Mouse (Mus musculus) embryonic facial prominence, embryonic 12.5 days (tissue): ENCODE measurements around the gene Hhipl1. TPM values are rescaled to one million over a fixed set of nuclear protein-coding genes. Genes with fewer than 3 reads are reported as not detected.
A peak's percentile ranks its signal among the peaks of the same experiment; 100 is the strongest.

Experiments
- ATAC-seq: fragments of 200-750 bp; cut with Nextera tagmentation; 2 replicates; pipeline ENCODE4 v1.8.0; 2017; ENCODE audit not compliant: insufficient number of reproducible peaks, insufficient read depth, low FRiP score, low TSS enrichment
- H3K27ac ChIP-seq: fragments of 300-500 bp; sonication (generic); 2 replicates; pipeline ENCODE4 v1.5.1; 2016; ENCODE audit warnings: mild to moderate bottlenecking
- H3K27me3 ChIP-seq: fragments of 300-500 bp; sonication (generic); 2 replicates; pipeline ENCODE4 v1.6.1; 2016; ENCODE audit warnings: mild to moderate bottlenecking, moderate library complexity
- H3K36me3 ChIP-seq: fragments of 300-500 bp; sonication (generic); 2 replicates; pipeline ENCODE4 v1.6.1; 2016; ENCODE audit warnings: mild to moderate bottlenecking
- H3K4me1 ChIP-seq: fragments of 300-500 bp; sonication (generic); 2 replicates; pipeline ENCODE4 v1.6.1; 2016
- H3K4me2 ChIP-seq: fragments of 300-500 bp; sonication (generic); replicated peaks from 2 replicates; pipeline ENCODE4 v1.6.1; 2016; ENCODE audit warnings: mild to moderate bottlenecking, moderate library complexity
- H3K4me3 ChIP-seq: fragments of 300-500 bp; sonication (generic); 2 replicates; pipeline ENCODE4 v1.5.1; 2016; ENCODE audit warnings: mild to moderate bottlenecking
- H3K9ac ChIP-seq: fragments of 300-500 bp; sonication (generic); 2 replicates; pipeline ENCODE4 v1.6.1; 2016; ENCODE audit warnings: mild to moderate bottlenecking, moderate library complexity
- H3K9me3 ChIP-seq: fragments of 300-500 bp; sonication (generic); 2 replicates; pipeline ENCODE4 v1.6.1; 2016; ENCODE audit warnings: mild to moderate bottlenecking, moderate library complexity
- WGBS: fragments of 180-500 bp; shearing (Covaris S2); methylation state at CpG from one replicate; pipeline ENCODE4 v1.1.7; 2016; 5-methylcytosine and 5-hydroxymethylcytosine counted together
- polyA plus RNA-seq: library from polyadenylated mRNA; unstranded; fragments of >200 nt; fragmentation: Nextera tagmentation; extraction: Ambion mirVana; gene quantifications from 2 replicates; pipeline ENCODE4 v1.2.1, GENCODE M21; 2016

Hhipl1 gene
- 1.0 and 1.1 TPM in 2 replicates for polyA plus RNA-seq

- H3K36me3 ChIP-seq = no peaks in the 10 kb centered on the region
- no peaks in the 10 kb centered on the region for H3K9me3 ChIP-seq
- ATAC-seq = peak; percentile 44; the same call in 1 of the 2 replicates
- peak within 1 kb of the TSS; percentile 76 for H3K9ac ChIP-seq
- WGBS = 4% methylated on average over 66 of the region's 67 CpGs
- no peak within 1 kb of the TSS for H3K27ac ChIP-seq
- peaks cover 6% of the 10 kb centered on the region; the same call in 1 of the 2 replicates for H3K4me1 ChIP-seq
- H3K27me3 ChIP-seq = peaks cover 32% of the 10 kb centered on the region
- H3K4me3 ChIP-seq = peak within 1 kb of the TSS; percentile 54
- peak within 1 kb of the TSS; percentile 96 for H3K4me2 ChIP-seq
Measured at GRCm38 (mm10) chr12:108305812-108306794, at the start of gene Hhipl1. Gene Hhipl1, plus strand, starts transcription at chr12:108306270.

DNA sequence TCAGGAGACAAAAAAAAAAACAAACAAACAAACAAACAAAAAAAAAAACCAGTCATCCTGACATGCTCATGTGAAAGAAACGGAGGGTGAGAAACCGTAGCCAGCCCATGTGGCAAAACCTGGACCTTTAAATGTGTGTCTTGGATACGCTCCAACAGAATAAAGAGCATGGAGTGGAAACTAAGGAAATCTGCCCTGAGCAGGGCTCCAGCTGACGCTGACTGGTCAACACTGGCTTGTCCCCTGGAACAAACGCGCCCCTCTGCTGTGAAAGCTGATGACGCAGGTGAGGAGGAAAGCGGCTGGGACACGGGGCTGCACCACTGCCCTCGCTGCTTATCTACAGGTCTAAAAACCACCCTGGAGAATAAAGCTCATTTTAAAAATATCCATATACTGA, 49.3 kb upstream of the Hhipl1 start:
- H3K27ac ChIP-seq = no peak overlapping the region
- H3K4me1 ChIP-seq = peaks cover 43% of the 10 kb centered on the region
- no peak overlapping the region for H3K4me2 ChIP-seq
- no peaks in the 10 kb centered on the region for H3K36me3 ChIP-seq
- WGBS = 65% methylated on average over 10 of the region's 10 CpGs
- H3K27me3 ChIP-seq = no peaks in the 10 kb centered on the region
- H3K9ac ChIP-seq = no peak overlapping the region
- no peak for ATAC-seq
- no peaks in the 10 kb centered on the region for H3K9me3 ChIP-seq
- no peak overlapping the region for H3K4me3 ChIP-seq

GRCm38 (mm10) chr12:108259322-108260049, 46.6 kb upstream of the Hhipl1 start:
- WGBS = 85% methylated on average over 24 of the region's 24 CpGs
- Histone ChIP-seq H3K27me3 (no peaks in the 10 kb centered on the region), H3K9me3 (no peaks in the 10 kb centered on the region), H3K4me2 (no peak overlapping the region), H3K36me3 (no peaks in the 10 kb centered on the region), H3K4me1 (peaks cover 43% of the 10 kb centered on the region), H3K27ac (no peak overlapping the region), H3K4me3 (no peak overlapping the region), H3K9ac (no peak overlapping the region)
- ATAC-seq = no peak

- H3K4me1 ChIP-seq = peaks cover 49% of the 10 kb centered on the region
- no peaks in the 10 kb centered on the region for H3K27me3 ChIP-seq
- no peak overlapping the region for H3K27ac ChIP-seq
- H3K36me3 ChIP-seq = no peaks in the 10 kb centered on the region
- no peaks in the 10 kb centered on the region for H3K9me3 ChIP-seq
- no peak for ATAC-seq
- WGBS = 89% methylated on average over 12 of the region's 12 CpGs
- H3K9ac ChIP-seq = no peak overlapping the region
- no peak overlapping the region for H3K4me2 ChIP-seq
- no peak overlapping the region for H3K4me3 ChIP-seq
Measured at GRCm38 (mm10) chr12:108260950-108261349, 45.1 kb upstream of the Hhipl1 start.

DNA sequence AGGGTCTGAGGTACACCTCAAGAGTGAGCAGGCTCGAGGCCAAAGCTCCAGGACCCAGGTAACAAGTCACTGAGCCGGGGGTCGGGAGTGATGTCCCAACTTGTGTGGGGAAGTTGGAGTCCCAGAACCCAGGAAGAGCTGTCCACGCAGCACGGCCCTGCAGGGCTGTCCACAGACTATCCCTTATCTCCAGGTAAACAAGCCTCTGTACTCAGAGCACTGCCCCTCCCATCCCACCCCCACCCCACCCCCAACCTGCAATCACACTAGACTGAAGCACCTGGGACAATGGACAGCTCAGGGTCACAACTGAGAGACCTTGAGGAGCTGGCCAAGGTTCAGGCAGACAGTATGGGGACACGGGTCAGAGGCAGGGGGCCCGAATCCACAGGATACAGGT, 41.2 kb upstream of the Hhipl1 start:
- Histone ChIP-seq H3K4me2 (no peak overlapping the region), H3K9ac (no peak overlapping the region), H3K4me1 (peaks cover 60% of the 10 kb centered on the region), H3K36me3 (no peaks in the 10 kb centered on the region), H3K9me3 (no peaks in the 10 kb centered on the region), H3K27me3 (no peaks in the 10 kb centered on the region), H3K27ac (0 out of 2 replicates have a peak overlapping the region, but pooled peaks have one; percentile 17), H3K4me3 (no peak overlapping the region)
- no peak for ATAC-seq
- 66% methylated on average over 7 of the region's 7 CpGs for WGBS

- peaks cover 68% of the 10 kb centered on the region for H3K4me1 ChIP-seq
- WGBS = 20% methylated on average over 27 of the region's 27 CpGs
Measured at GRCm38 (mm10) chr12:108265831-108266619, 40.0 kb upstream of the Hhipl1 start.

DNA sequence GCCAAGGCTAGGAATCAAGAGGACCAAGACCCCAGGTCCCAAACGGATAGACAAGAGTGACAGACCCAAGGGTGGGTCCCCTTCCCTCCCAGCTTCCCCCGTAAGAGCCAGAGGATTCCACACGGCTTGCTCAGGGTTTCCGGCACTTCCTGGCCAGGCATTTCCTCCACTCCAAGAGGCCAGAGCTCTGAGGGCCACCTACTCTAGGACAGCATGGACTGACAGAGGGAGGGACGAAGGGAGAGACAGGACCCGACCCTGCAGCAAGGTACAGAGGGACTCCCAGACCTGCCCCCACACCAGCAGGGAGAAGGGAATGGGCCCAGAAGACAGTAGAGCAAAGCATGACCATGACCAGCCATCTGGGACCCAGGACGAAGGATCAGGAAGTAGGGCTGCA, 38.4 kb upstream of the Hhipl1 start:
- H3K4me1 ChIP-seq = peaks cover 79% of the 10 kb centered on the region
- no peaks in the 10 kb centered on the region for H3K27me3 ChIP-seq
- 84% methylated on average over 7 of the region's 7 CpGs for WGBS
- ATAC-seq = no peak
- no peak overlapping the region for H3K27ac ChIP-seq
- H3K4me2 ChIP-seq = no peak overlapping the region
- no peak overlapping the region for H3K4me3 ChIP-seq
- H3K9ac ChIP-seq = no peak overlapping the region
- no peaks in the 10 kb centered on the region for H3K9me3 ChIP-seq
- 0 out of 2 replicates have a peak, but pooled peaks cover 4% of the 10 kb centered on the region for H3K36me3 ChIP-seq

More at GRCm38 (mm10) chr12:108265831-108266619, 40.0 kb upstream of the Hhipl1 start:
- Histone ChIP-seq H3K9ac (0 out of 2 replicates have a peak overlapping the region, but pooled peaks have one; percentile 4), H3K4me2 (peak overlapping the region; percentile 36), H3K27me3 (no peaks in the 10 kb centered on the region), H3K27ac (peak overlapping the region; percentile 43; the same call in 1 of the 2 replicates), H3K36me3 (no peaks in the 10 kb centered on the region), H3K4me3 (no peak overlapping the region), H3K9me3 (no peaks in the 10 kb centered on the region)
- ATAC-seq = no peak; the same call in 1 of the 2 replicates

DNA sequence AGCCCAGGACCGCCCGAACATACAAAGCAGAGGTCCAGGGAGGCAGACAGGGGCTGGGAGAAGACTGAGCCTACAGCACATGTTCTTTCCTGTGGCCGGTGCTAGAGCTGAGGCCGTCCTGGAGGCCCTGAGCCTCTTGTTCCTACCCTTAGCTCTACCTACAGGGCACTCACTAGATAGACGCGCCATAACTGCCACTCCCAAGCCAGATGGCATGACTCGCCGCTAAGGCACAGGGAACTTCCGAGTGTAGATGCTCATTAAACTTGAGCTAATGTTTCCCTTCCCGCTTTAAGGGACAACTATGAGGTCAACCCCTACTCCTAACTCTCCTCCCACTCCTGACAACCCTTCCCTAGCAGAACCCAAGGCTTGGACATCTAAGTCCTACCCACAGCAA, 37.1 kb upstream of the Hhipl1 start:
- H3K27ac ChIP-seq = no peak overlapping the region
- H3K9ac ChIP-seq = no peak overlapping the region
- 0 out of 2 replicates have a peak, but pooled peaks cover 4% of the 10 kb centered on the region for H3K36me3 ChIP-seq
- H3K4me2 ChIP-seq = no peak overlapping the region
- H3K4me1 ChIP-seq = peaks cover 81% of the 10 kb centered on the region
- no peaks in the 10 kb centered on the region for H3K27me3 ChIP-seq
- H3K4me3 ChIP-seq = no peak overlapping the region
- no peak for ATAC-seq
- no peaks in the 10 kb centered on the region for H3K9me3 ChIP-seq
- 92% methylated on average over 10 of the region's 10 CpGs for WGBS

DNA sequence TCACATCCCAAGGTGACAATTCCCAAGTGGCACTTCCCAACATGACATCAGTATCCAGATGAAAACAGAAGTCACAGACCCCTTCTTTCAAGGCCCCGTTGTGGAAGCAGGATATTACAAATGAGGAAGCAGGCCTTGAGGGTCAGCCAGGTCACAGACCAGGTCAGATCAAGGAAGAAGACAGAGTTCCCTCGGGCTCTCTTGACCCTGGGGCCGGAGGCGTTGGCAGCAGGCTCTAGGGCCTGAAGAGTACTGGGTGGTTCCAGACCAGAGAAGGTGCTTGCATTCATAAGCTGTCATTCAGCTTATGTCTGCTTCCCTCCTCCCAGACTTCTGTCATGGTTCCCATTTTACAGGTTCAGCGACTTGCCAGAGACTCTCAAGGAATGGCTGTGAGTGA, 36.4 kb upstream of the Hhipl1 start:
- H3K4me2 ChIP-seq = no peak overlapping the region
- no peaks in the 10 kb centered on the region for H3K9me3 ChIP-seq
- ATAC-seq = no peak
- no peak overlapping the region for H3K27ac ChIP-seq
- peaks cover 77% of the 10 kb centered on the region for H3K4me1 ChIP-seq
- no peaks in the 10 kb centered on the region for H3K27me3 ChIP-seq
- 43% methylated on average over 5 of the region's 5 CpGs for WGBS
- no peak overlapping the region for H3K4me3 ChIP-seq
- H3K9ac ChIP-seq = no peak overlapping the region
- 0 out of 2 replicates have a peak, but pooled peaks cover 4% of the 10 kb centered on the region for H3K36me3 ChIP-seq

DNA sequence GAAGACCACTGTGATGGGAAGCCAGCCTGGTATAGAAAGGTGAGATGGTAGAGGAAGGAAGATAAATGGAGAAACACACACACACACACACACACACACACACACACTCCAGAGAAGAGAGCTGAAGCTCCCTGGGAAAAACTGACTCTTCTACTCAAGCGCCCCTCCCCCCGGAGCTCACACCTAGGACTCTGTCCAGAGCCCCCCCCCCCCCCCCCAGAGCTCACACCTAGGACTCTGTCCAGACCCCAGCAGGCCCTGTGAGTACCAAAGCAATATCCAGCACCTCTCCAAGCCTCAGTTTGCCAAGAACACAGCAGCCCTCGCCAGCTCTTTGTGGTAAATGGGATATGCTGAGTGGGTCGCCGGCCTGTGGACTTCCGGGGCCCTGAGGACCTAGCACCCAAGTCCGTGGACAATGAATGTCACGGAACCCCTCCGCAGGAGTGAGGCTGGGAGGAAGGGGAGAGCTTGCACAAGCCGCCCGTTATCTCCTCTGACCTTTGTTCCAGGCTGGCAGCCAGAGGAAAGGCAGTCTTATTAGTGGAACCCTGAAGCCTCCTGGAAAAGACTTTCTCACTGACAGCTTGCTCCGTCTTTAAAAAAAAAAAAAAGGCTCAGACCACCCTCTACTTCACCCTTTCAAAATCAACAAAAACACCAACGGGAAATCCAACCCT, 35.7 kb upstream of the Hhipl1 start:
- no peak overlapping the region for H3K27ac ChIP-seq
- H3K4me1 ChIP-seq = peaks cover 70% of the 10 kb centered on the region
- 0 out of 2 replicates have a peak, but pooled peaks cover 4% of the 10 kb centered on the region for H3K36me3 ChIP-seq
- 59% methylated on average over 13 of the region's 13 CpGs for WGBS
- no peak overlapping the region for H3K9ac ChIP-seq
- H3K27me3 ChIP-seq = no peaks in the 10 kb centered on the region
- no peak overlapping the region for H3K4me3 ChIP-seq
- no peak for ATAC-seq
- H3K9me3 ChIP-seq = no peaks in the 10 kb centered on the region
- H3K4me2 ChIP-seq = no peak overlapping the region
